Mouse (Mus musculus) forebrain, embryonic 16.5 days (tissue): ENCODE results near the gene Ryr2. TPM values are rescaled to one million over a fixed set of nuclear protein-coding genes. Genes with fewer than 3 reads are reported as not detected.

ENCODE experiments used
- ATAC-seq: fragments of 200-750 bp; cut with Nextera tagmentation; 2 replicates; pipeline ENCODE4 v1.8.0; 2017; ENCODE audit warnings: mild to moderate bottlenecking, moderate library complexity
- H3K27ac ChIP-seq: fragments of 300-500 bp; sonication (generic); 2 replicates; pipeline ENCODE4 v1.5.1; 2014; ENCODE audit warnings: low read length, control low read depth
- H3K27me3 ChIP-seq: fragments of 300-500 bp; sonication (generic); replicated peaks from 2 replicates; pipeline ENCODE4 v1.6.1; 2014; ENCODE audit warnings: low read length; ENCODE audit not compliant: control insufficient read depth, insufficient read depth
- H3K36me3 ChIP-seq: fragments of 300-500 bp; sonication (generic); 2 replicates; pipeline ENCODE4 v1.6.1; 2014; ENCODE audit not compliant: control insufficient read depth, insufficient read depth
- H3K4me1 ChIP-seq: fragments of 300-500 bp; sonication (generic); replicated peaks from 2 replicates; pipeline ENCODE4 v1.6.1; 2014; ENCODE audit warnings: low read length; ENCODE audit not compliant: control insufficient read depth, insufficient read depth
- H3K4me2 ChIP-seq: fragments of 300-500 bp; sonication (generic); 2 replicates; pipeline ENCODE4 v1.6.1; 2014; ENCODE audit warnings: mild to moderate bottlenecking, low read length, control low read depth
- H3K4me3 ChIP-seq: fragments of 300-500 bp; sonication (generic); replicated peaks from 2 replicates; pipeline ENCODE4 v1.5.1; 2014; ENCODE audit warnings: mild to moderate bottlenecking, low read length, control low read depth
- H3K9ac ChIP-seq: fragments of 300-500 bp; sonication (generic); replicated peaks from 2 replicates; pipeline ENCODE4 v1.6.1; 2014; ENCODE audit warnings: low read depth, low read length, control low read depth
- H3K9me3 ChIP-seq: fragments of 300-500 bp; sonication (generic); 2 replicates; pipeline ENCODE4 v1.6.1; 2016; ENCODE audit warnings: low read length; ENCODE audit not compliant: control insufficient read depth
- WGBS: fragments of 180-500 bp; shearing (Covaris S2); extraction: QIAGEN DNeasy Blood & Tissue Kit; methylation state at CpG from one replicate; pipeline ENCODE4 v1.1.7; 2014; 5-methylcytosine and 5-hydroxymethylcytosine counted together
- polyA plus RNA-seq: library from polyadenylated mRNA; unstranded; fragments of >200 nt; fragmentation: Nextera tagmentation; extraction: Ambion mirVana; gene quantifications from 2 replicates; pipeline ENCODE4 v1.2.1, GENCODE M21; 2015

The Ryr2 gene
- polyA plus RNA-seq, 1 experiment from 2014 or later: 2.2 TPM

DNA sequence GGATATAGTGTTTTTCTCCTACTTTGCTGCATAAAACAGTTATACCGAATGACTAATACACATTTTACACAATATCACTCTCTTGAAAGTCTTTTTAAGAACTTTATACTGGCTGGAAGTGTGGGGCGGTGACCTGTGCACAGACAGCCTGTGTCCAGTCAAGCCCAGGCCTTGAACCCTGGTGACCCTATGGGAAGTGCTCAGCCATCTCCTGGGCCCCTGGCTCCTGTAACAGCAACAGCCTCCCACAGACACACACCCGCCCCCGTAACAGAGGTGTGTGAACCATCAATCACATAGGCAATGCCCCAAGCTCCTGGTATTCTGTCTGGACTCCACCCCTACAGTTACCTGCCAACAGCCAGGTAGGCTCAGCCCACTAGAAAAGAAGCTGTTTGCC, 424.9 kb downstream of the Ryr2 start:
- no peaks in the 10 kb centered on the region for H3K27me3 ChIP-seq
- WGBS: 90% methylated on average over 4 of the region's 4 CpGs
- no peak for ATAC-seq

DNA sequence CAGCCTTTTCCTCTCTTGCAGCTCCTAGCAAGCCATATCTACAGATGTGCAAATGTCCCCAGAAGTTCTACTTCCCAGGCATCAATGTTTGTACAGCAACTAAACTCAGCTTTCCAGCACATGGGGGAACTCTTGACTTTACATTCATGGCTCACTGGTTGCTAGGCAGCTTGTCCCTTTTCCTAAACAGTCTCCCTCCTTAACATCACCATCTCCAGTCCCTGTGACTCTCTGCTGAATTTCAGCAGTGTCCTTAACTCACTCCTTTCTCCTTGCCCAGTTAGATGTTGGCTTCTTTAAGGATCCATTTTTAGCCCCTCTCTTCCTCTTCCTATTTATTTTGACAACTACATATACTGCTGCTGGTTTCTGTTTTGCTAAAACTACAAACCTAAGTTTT, 443.9 kb downstream of the Ryr2 start:
- Histone ChIP-seq H3K4me3 (no peak overlapping the region), H3K27ac (no peak overlapping the region), H3K9ac (no peak overlapping the region), H3K27me3 (no peaks in the 10 kb centered on the region), H3K4me2 (no peak overlapping the region), H3K9me3 (no peaks in the 10 kb centered on the region), H3K36me3 (no peaks in the 10 kb centered on the region), H3K4me1 (no peaks in the 10 kb centered on the region)
- ATAC-seq: no peak

More for the DNA sequence above, 424.9 kb downstream of the Ryr2 start:
- no peak overlapping the region for H3K27ac ChIP-seq
- H3K36me3 ChIP-seq: no peaks in the 10 kb centered on the region
- H3K4me3 ChIP-seq: no peak overlapping the region
- no peaks in the 10 kb centered on the region for H3K9me3 ChIP-seq
- no peak overlapping the region for H3K4me2 ChIP-seq
- no peak overlapping the region for H3K9ac ChIP-seq
- H3K4me1 ChIP-seq: no peaks in the 10 kb centered on the region

DNA sequence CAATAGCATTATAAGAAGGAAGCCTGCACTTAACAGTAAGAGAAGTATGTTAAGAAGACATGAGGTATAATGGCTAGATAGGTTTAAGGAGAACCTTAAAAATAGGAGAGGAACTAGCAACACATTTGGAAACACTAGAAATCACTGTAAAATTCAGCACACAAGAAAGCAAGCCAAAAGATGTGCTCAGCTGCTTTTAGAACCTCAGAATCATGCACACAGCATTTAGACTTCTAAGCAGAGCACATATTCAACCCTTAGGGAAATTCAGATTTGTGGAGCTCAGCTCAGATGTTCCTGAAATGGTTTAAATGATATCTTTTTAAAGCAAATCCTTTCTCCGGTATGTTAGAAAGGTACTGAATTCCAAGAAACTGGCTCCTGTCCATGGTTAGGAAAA, 461.9 kb downstream of the Ryr2 start:
- no peaks in the 10 kb centered on the region for H3K36me3 ChIP-seq
- no peaks in the 10 kb centered on the region for H3K9me3 ChIP-seq
- H3K27ac ChIP-seq: no peak overlapping the region
- H3K27me3 ChIP-seq: no peaks in the 10 kb centered on the region
- H3K9ac ChIP-seq: no peak overlapping the region
- ATAC-seq: no peak
- no peak overlapping the region for H3K4me3 ChIP-seq
- WGBS: 92% methylated on average over 1 of the region's 1 CpGs
- H3K4me2 ChIP-seq: no peak overlapping the region
- H3K4me1 ChIP-seq: no peaks in the 10 kb centered on the region

DNA sequence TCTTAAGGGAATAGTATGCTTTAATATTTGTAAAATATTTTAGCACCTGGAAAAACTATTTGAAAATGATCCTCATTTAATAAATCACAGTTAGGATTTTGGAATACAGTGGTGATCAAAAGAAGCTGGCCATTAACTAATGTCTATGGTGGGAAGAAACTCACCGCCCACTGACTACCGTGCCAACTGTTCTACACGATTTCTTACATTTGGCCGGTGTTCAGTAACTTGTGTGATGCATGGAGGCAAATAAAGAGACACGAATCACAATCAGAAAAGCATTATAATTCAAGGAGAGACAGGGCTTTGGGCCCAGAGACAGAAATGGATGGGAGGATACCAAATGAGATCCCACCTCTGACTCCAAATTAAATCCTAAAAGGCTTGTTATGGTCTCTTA, 470.4 kb downstream of the Ryr2 start:
- no peak for ATAC-seq
- Histone ChIP-seq H3K36me3 (no peaks in the 10 kb centered on the region), H3K27me3 (no peaks in the 10 kb centered on the region), H3K27ac (no peak overlapping the region), H3K4me2 (no peak overlapping the region), H3K4me1 (no peaks in the 10 kb centered on the region), H3K4me3 (no peak overlapping the region), H3K9ac (no peak overlapping the region), H3K9me3 (no peaks in the 10 kb centered on the region)
- WGBS: 76% methylated on average over 5 of the region's 5 CpGs

DNA sequence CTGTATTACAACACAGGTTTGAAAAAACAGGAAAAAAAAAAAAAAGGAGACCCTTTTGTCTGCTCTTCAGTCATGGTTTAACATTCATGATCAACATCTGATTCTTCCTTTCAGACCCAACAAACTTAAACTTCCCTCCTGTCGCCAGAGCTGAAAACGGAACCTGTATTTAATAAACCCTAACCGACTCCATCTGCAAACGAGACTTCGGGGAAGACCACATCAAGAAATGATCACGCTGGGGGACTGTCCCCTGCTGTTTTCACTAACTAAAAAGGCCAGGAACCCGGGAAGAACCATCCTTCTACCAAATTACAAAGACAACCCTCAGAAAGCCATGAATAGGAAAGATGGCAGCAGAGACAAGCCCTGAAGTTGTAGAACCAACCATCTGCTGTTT, 482.2 kb downstream of the Ryr2 start:
- Histone ChIP-seq H3K4me1 (no peaks in the 10 kb centered on the region), H3K27me3 (no peaks in the 10 kb centered on the region), H3K9ac (no peak overlapping the region), H3K36me3 (no peaks in the 10 kb centered on the region), H3K27ac (no peak overlapping the region), H3K9me3 (no peaks in the 10 kb centered on the region), H3K4me3 (no peak overlapping the region), H3K4me2 (no peak overlapping the region)
- no peak for ATAC-seq
- WGBS: 75% methylated on average over 7 of the region's 7 CpGs

DNA sequence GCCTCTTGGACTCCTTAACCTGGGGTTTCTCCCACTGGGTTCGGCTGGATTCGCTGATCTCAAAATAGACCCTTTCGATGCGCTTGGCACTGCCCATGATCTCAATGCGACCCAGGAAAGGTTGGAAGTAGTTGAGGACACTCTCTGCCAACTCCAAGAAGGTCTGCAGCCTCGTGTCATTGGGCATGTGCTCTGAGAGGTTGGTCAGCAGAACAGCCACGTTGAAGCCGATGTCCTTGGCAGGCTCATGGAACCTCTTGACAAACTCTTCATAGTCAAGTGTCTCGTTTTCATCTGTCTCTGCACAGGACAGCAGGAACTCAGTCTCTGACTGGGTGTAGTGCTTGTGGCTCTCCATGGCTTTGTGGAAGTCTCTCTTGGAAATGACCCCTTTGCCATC, 511.3 kb downstream of the Ryr2 start:
- Histone ChIP-seq H3K4me3 (no peak overlapping the region), H3K4me2 (no peak overlapping the region), H3K9ac (no peak overlapping the region), H3K4me1 (no peaks in the 10 kb centered on the region), H3K27me3 (no peaks in the 10 kb centered on the region), H3K9me3 (no peaks in the 10 kb centered on the region; the same call in 1 of the 2 replicates), H3K36me3 (no peaks in the 10 kb centered on the region), H3K27ac (no peak overlapping the region)
- 92% methylated on average over 9 of the region's 9 CpGs for WGBS
- no peak for ATAC-seq

DNA sequence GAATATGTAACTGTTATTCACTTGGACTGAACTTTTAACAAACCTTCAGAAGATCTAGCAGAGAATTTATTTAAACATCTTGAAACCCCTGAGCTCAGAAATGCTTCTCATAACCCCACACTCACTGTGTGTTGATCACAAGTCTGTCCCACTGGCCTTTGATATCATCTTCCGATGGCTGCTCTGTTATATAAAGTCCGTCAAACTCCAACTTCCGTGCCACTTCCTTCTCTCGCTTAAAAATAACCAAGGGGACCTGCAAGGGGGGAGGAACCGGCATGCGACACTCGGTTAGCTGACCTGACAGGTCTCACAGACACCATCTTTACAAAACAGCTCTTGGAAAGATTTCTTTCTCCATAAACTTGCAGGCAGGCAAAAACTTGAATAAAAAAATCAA, 521.5 kb downstream of the Ryr2 start:
- no peak for ATAC-seq
- no peak overlapping the region for H3K4me3 ChIP-seq

DNA sequence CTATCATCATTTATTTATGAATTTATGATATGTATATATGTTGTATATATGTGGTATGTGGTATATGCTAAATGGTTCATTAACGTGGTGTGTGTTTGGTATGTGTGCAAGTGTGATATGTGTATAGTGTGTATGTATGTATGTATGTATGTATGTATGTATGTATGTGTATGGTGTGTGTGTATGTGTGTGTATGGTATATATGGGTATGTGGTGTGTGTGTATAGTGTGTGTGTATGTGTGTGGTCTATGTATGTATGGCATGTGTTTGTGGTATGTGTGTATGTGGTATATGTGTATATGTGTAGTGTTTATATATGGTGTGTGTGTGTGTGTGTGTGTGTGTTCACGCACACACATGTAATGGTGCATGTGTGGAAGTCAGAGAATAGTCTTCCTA, 534.2 kb downstream of the Ryr2 start:
- Histone ChIP-seq H3K9me3 (no peaks in the 10 kb centered on the region), H3K4me1 (no peaks in the 10 kb centered on the region), H3K4me2 (no peak overlapping the region), H3K36me3 (no peaks in the 10 kb centered on the region), H3K27ac (no peak overlapping the region), H3K27me3 (no peaks in the 10 kb centered on the region), H3K9ac (no peak overlapping the region), H3K4me3 (no peak overlapping the region)
- ATAC-seq: no peak
- 45% methylated on average over 2 of the region's 2 CpGs for WGBS

More for the DNA sequence above, 521.5 kb downstream of the Ryr2 start:
- H3K9me3 ChIP-seq: no peaks in the 10 kb centered on the region
- 90% methylated on average over 7 of the region's 7 CpGs for whole genome bisulfite sequencing
- no peaks in the 10 kb centered on the region for H3K27me3 ChIP-seq
- H3K4me1 ChIP-seq: no peaks in the 10 kb centered on the region
- H3K4me2 ChIP-seq: no peak overlapping the region
- H3K9ac ChIP-seq: no peak overlapping the region
- no peaks in the 10 kb centered on the region for H3K36me3 ChIP-seq
- H3K27ac ChIP-seq: no peak overlapping the region

DNA sequence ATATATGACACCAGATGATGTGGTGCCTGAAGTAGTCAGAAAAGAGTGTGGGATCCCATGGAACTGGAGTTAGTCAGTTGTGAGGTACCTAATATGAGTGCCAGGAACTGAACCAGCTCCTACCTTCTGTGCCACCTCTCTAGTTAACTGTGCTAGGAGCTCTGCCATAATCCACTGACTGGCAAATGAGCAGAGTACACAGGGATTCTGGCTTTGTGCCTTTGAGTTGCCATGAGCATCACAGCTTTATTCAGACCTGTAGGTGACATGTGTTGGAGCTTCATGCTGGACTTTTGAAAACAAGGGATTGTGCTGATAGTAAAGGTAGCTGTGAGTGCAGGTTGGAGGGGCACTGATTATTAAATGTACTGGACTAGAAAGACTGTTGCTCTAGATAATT, 539.4 kb downstream of the Ryr2 start:
- H3K4me3 ChIP-seq: no peak overlapping the region
- no peaks in the 10 kb centered on the region for H3K9me3 ChIP-seq
- no peak overlapping the region for H3K27ac ChIP-seq
- H3K4me2 ChIP-seq: no peak overlapping the region
- no peaks in the 10 kb centered on the region for H3K36me3 ChIP-seq
- H3K27me3 ChIP-seq: no peaks in the 10 kb centered on the region
- H3K9ac ChIP-seq: no peak overlapping the region
- no peak for ATAC-seq
- H3K4me1 ChIP-seq: no peaks in the 10 kb centered on the region

DNA sequence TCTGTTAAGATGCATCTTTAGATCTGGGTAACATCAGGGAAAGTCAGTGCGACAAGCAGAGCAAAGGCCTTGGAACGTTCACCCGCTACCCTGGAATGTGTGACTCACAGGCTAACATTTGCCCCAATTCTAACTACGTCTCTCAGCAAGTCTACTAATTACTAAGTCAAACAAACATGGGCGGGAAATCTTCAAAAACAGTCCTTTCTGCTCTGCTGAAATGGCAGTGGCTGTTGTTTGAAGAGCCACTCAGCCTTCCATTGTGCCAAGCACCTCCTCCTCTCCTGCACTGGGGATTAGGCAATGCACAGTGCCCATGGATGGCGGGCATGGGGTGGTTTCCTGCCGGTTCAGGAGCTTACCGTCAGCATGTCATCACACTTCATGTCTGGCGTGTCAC, 540.3 kb downstream of the Ryr2 start:
- H3K9ac ChIP-seq: no peak overlapping the region
- no peak overlapping the region for H3K27ac ChIP-seq
- 60% methylated on average over 9 of the region's 9 CpGs for WGBS
- H3K36me3 ChIP-seq: no peaks in the 10 kb centered on the region
- no peak overlapping the region for H3K4me3 ChIP-seq
- ATAC-seq: no peak
- no peak overlapping the region for H3K4me2 ChIP-seq
- H3K27me3 ChIP-seq: no peaks in the 10 kb centered on the region
- H3K4me1 ChIP-seq: no peaks in the 10 kb centered on the region
- H3K9me3 ChIP-seq: no peaks in the 10 kb centered on the region
